In the genomic region with DNA sequence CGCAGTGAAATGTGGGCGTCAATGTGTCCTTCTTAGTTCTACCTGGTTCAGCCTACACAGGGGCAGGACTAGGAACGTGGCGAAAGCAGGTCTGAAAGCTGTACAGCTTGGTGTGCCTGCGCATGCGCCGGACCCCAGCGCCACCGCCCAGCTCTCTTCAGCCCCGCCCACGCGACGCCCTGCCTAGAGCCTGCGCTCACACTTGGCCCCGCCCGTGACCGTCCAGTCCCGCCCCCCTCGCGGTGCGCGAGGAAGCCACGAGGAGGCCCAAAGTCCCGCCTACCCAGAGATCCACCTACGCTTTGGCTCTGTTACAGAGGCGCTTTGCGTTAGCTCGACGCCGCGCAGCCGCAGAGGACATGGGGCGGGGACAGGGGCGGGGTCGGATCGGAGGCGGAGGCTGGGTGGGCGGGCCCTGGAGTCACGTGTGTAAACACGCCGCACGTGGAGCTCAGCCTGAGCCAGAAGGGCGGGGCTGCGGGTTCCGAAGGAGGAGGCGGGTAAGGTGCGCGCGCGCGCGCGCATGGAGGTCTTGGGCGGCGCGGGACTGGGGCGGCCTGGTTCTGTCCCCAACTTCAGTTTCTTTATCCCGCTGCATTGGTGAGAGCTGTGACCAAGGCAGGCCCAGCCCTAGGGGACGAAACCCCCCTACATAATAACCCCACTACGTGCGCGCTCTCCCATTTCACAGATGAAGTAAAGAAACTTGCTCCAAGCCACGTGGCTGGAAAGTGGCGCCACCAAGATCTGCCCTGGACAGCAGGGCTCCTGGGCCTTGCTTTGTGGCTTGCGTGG, we compare ENCODE assay signal across 8 mouse cellular contexts. TPM values are rescaled to one million over a fixed set of nuclear protein-coding genes. Genes with fewer than 3 reads are reported as not detected.
DNase-seq lines count a peak whose midpoint lies in the region; ATAC-seq lines count a peak whose summit lies in the region.

No protein-coding gene starts in this region.

- H3K9ac ChIP-seq in intestine, embryonic 14.5 days (ENCODE audit: low read length): peak overlapping the region; percentile 38

- peak; percentile 98 to 99 for DNase-seq in adrenal gland, adult 18-20 months (ENCODE audit: low spot score in 2 of 2)
- peak; percentile 99 for DNase-seq in embryo, embryonic 11 days
- peak; percentile 99 for DNase-seq in gastrocnemius, postnatal 25 days
- peak; percentile 97 for DNase-seq in intestine, embryonic 14.5 days (ENCODE audit: low spot score)
- peak; percentile 99 for DNase-seq in left cerebral cortex, postnatal 14 days (ENCODE audit: low spot score in 2 of 2)
- peak; percentile 98 for DNase-seq in mesoderm, embryonic 11.5 days (ENCODE audit: low read depth, low spot score)
- DNase-seq in right cerebral cortex, postnatal 36 days (ENCODE audit: low spot score in 2 of 2): peak; percentile 99
- peak; percentile 99 for DNase-seq in yolk sac, embryonic 10.5 days (ENCODE audit: low spot score)

- peak; percentile 95 for ATAC-seq in intestine, embryonic 14.5 days (replicated peaks; ENCODE audit: low FRiP score, low TSS enrichment, low read depth)

- peaks cover 6% of the 10 kb centered on the region for H3K4me1 ChIP-seq in intestine, embryonic 14.5 days (replicated peaks; ENCODE audit: control insufficient read depth, insufficient read depth, low read length)

- no peaks in the 10 kb centered on the region for H3K36me3 ChIP-seq in intestine, embryonic 14.5 days (ENCODE audit: control insufficient read depth, insufficient read depth, low read length)

- peak overlapping the region; percentile 86 for H3K4me2 ChIP-seq in intestine, embryonic 14.5 days (ENCODE audit: low read length)

- under 1% methylated on average over 64 of the region's 65 CpGs for WGBS in intestine, embryonic 14.5 days

- H3K4me3 ChIP-seq in intestine, embryonic 14.5 days (ENCODE audit: low read depth, low read length): peak overlapping the region; percentile 45

- no peaks in the 10 kb centered on the region for H3K27me3 ChIP-seq in intestine, embryonic 14.5 days (replicated peaks; ENCODE audit: control insufficient read depth, insufficient read depth, low read length)

- no peaks in the 10 kb centered on the region for H3K9me3 ChIP-seq in intestine, embryonic 14.5 days (ENCODE audit: control insufficient read depth, low read length)

- H3K27ac ChIP-seq in intestine, embryonic 14.5 days (ENCODE audit: low read depth): peak overlapping the region; percentile 38; the same call in 1 of the 2 replicates

- intact Hi-C loops in left cerebral cortex, postnatal 14 days (cut with DNase I): no loop called here

RNA-seq across cellular contexts. Expression of a gene that starts 22.4 kb away (rescaled TPM):
- total RNA-seq in adrenal gland, adult 18-20 months (2021): 1 to 10 TPM; 7.7 to 8.9 TPM
- 1 to 10 TPM in 1 of 2 experiments, under 1 TPM in 1; 0.33 to 1.3 TPM for total RNA-seq in gastrocnemius, postnatal 25 days (2021)
- polyA plus RNA-seq in intestine, embryonic 14.5 days (2014; fragmentation: Nextera tagmentation; extraction: Ambion mirVana): 72.6 and 74.7 TPM in 2 replicates
- 10 to 100 TPM; 15.3 to 19.5 TPM for total RNA-seq in left cerebral cortex, postnatal 14 days (2021)

Comparison
In these comparisons a context has a peak if more than half of its experiments do, and no peak if none do; other contexts are left out.
1. Peak in every context shown above with its lines: DNase-seq, ATAC-seq, H3K4me3 ChIP-seq and H3K27ac ChIP-seq.